Mouse (Mus musculus): ENCODE results near the gene Nr1h5.

Gene Nr1h5

GRCm38 (mm10) chr3:102964033-102964432 is at the start of gene Nr1h5:
Gene Nr1h5, minus strand, starts transcription at chr3:102964133.
- ATAC-seq (ENCODE audit: insufficient number of reproducible peaks, low FRiP score, low TSS enrichment), result no peak

- no peak for ATAC-seq (ENCODE audit: insufficient number of reproducible peaks, low FRiP score, low TSS enrichment)
Observed at GRCm38 (mm10) chr3:103001595-103001994, 37.7 kb upstream of the Nr1h5 start.

GRCm38 (mm10) chr3:102997591-102997990 is 33.7 kb upstream of the Nr1h5 start:
- ATAC-seq (ENCODE audit: insufficient number of reproducible peaks, low FRiP score, low TSS enrichment), result no peak

- ATAC-seq (ENCODE audit: insufficient number of reproducible peaks, low FRiP score, low TSS enrichment), result no peak
Observed at GRCm38 (mm10) chr3:102997036-102997435, 33.1 kb upstream of the Nr1h5 start.

GRCm38 (mm10) chr3:102995605-102996321 is 31.8 kb upstream of the Nr1h5 start, which contains the start of gene Sike1:
Gene Sike1, plus strand, starts transcription at chr3:102995708.
- peak; percentile 98 for ATAC-seq (ENCODE audit: insufficient number of reproducible peaks, low FRiP score, low TSS enrichment)

GRCm38 (mm10) chr3:102995233-102995604 is 31.3 kb upstream of the Nr1h5 start:
- ATAC-seq (ENCODE audit: insufficient number of reproducible peaks, low FRiP score, low TSS enrichment), result no peak

GRCm38 (mm10) chr3:102992936-102993335 is 29.0 kb upstream of the Nr1h5 start:
- no peak for ATAC-seq (ENCODE audit: insufficient number of reproducible peaks, low FRiP score, low TSS enrichment)

GRCm38 (mm10) chr3:102991041-102991440 is 27.1 kb upstream of the Nr1h5 start:
- no peak for ATAC-seq (ENCODE audit: insufficient number of reproducible peaks, low FRiP score, low TSS enrichment)

- no peak for ATAC-seq (ENCODE audit: insufficient number of reproducible peaks, low FRiP score, low TSS enrichment)
Observed at GRCm38 (mm10) chr3:102980349-102980736, 16.4 kb upstream of the Nr1h5 start.

- ATAC-seq (ENCODE audit: insufficient number of reproducible peaks, low FRiP score, low TSS enrichment), result no peak; the same call in 1 of the 2 replicates
Observed at GRCm38 (mm10) chr3:102979550-102980348, 15.8 kb upstream of the Nr1h5 start.

- no peak for ATAC-seq (ENCODE audit: insufficient number of reproducible peaks, low FRiP score, low TSS enrichment)
Observed at GRCm38 (mm10) chr3:102976906-102977305, 13.0 kb upstream of the Nr1h5 start.

GRCm38 (mm10) chr3:102970508-102970907 is 6.6 kb upstream of the Nr1h5 start:
- ATAC-seq (ENCODE audit: insufficient number of reproducible peaks, low FRiP score, low TSS enrichment), result no peak

- no peak; the same call in 1 of the 2 replicates for ATAC-seq (ENCODE audit: insufficient number of reproducible peaks, low FRiP score, low TSS enrichment)
Observed at GRCm38 (mm10) chr3:102970067-102970466, 6.1 kb upstream of the Nr1h5 start.

- ATAC-seq (ENCODE audit: insufficient number of reproducible peaks, low FRiP score, low TSS enrichment), result no peak
Observed at GRCm38 (mm10) chr3:102955596-102955995, 8.3 kb downstream of the Nr1h5 start.

GRCm38 (mm10) chr3:102955143-102955542 is 8.8 kb downstream of the Nr1h5 start:
- ATAC-seq (ENCODE audit: insufficient number of reproducible peaks, low FRiP score, low TSS enrichment), result no peak

GRCm38 (mm10) chr3:102954476-102954875 is 9.5 kb downstream of the Nr1h5 start:
- no peak for ATAC-seq (ENCODE audit: insufficient number of reproducible peaks, low FRiP score, low TSS enrichment)

- no peak for ATAC-seq (ENCODE audit: insufficient number of reproducible peaks, low FRiP score, low TSS enrichment)
Observed at GRCm38 (mm10) chr3:102946861-102947260, 17.1 kb downstream of the Nr1h5 start.

GRCm38 (mm10) chr3:102946312-102946711 is 17.6 kb downstream of the Nr1h5 start:
- no peak for ATAC-seq (ENCODE audit: insufficient number of reproducible peaks, low FRiP score, low TSS enrichment)

- no peak for ATAC-seq (ENCODE audit: insufficient number of reproducible peaks, low FRiP score, low TSS enrichment)
Observed at GRCm38 (mm10) chr3:102938100-102938499, 25.8 kb downstream of the Nr1h5 start.

GRCm38 (mm10) chr3:102935451-102936354 is 28.2 kb downstream of the Nr1h5 start, which contains the start of gene Sycp1:
Gene Sycp1, minus strand, starts transcription at chr3:102936100.
- ATAC-seq (ENCODE audit: insufficient number of reproducible peaks, low FRiP score, low TSS enrichment), result no peak

All from cerebellum, adult (tissue).